Mouse (Mus musculus) brain, embryonic 14.5 days (tissue): ENCODE results near the gene Ash1l.

Experiments
- CTCF ChIP-seq: fragments of 200-500 bp; IDR thresholded peaks from 2 replicates; pipeline ENCODE4 v1.5.1; 2012; ENCODE audit warnings: inconsistent platforms, mild to moderate bottlenecking, moderate library complexity, borderline replicate concordance; ENCODE audit not compliant: insufficient read depth, insufficient read length; ENCODE audit errors: extremely low read depth
- POLR2A ChIP-seq: fragments of 200-500 bp; IDR thresholded peaks from 2 replicates; pipeline ENCODE4 v1.6.1; 2012; ENCODE audit warnings: mild to moderate bottlenecking, inconsistent platforms, borderline replicate concordance; ENCODE audit not compliant: poor library complexity, insufficient read depth, insufficient read length, severe bottlenecking; ENCODE audit errors: extremely low read depth

DNA sequence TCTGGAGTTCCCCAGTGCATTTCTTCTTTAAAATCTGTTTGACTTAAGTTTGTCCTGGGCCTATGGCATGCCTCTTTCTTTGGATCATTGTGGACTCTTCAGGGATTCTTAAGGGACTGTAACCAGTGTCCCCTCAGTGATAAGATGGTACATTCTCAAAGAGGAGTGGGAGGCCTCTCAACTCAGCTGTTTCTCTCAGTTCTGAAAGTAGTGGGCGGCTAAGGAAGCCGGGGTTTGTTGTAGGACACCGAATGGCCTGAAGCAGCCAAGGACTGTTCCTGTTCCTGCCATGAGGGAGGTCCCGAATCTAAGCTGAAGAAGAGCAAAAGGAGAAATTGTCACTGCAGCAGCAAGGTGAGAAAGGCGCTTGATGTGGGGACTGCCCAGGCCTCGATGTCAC lies 45.2 kb upstream of the Ash1l start:
- TF ChIP-seq CTCF (no peak), POLR2A (no peak)
